In the genomic region with DNA sequence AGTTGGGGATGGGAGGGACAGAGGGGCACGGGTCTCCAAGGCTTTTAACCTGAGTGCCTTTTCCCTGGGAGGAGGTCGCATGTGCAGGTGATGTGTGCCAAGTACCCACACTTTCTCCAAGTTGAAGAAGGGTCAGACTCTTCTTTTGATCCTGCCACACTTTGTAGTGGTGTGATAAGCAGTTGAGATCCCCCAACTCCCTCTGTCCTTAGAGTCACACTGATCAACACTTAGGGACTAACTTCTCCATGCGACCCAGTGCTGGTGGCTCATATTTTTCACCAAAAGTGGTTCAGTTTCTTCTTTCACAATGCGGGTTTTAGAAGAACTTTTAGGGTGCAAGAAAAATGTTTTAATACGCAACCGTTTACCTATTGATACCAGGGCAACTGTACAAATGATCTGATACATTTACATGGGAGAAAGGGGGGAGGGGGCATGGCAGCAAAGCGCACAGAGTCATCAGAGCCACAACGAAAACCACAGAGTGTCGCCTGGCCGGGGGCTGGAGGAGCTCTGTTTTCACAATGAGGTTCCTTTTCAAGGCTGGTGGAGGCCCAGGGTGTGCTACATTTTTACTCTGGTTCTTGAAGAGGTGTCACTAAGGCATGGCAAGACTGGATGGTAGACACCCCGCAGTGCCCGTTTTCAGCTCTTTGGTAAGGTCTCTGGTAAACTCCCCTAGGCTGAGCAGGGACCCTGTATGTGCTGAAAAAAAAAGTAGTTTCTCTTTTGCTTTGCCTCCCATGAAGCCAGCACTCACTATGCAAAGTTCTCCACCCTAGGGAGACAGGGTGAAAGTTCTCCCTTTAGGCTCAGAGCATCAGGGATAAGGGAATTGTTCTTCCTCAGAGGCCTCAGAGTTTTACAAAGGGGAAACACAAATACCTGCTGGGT, we compare ENCODE assay signal across 8 mouse cellular contexts. TPM values are rescaled to one million over a fixed set of nuclear protein-coding genes. Genes with fewer than 3 reads are reported as not detected.
A peak's percentile ranks its signal among the peaks of the same experiment; 100 is the strongest.
DNase-seq lines count a peak whose midpoint lies in the region; ATAC-seq and TF ChIP-seq lines count a peak whose summit lies in the region.

No protein-coding gene starts in this region.

- H3K4me1 ChIP-seq in hindbrain, embryonic 14.5 days (replicated peaks; ENCODE audit: control insufficient read depth, insufficient read depth, low read length): no peaks in the 10 kb centered on the region; the same call in 1 of the 2 replicates

- no peak for TF ChIP-seq CTCF in gastrocnemius, adult 2 months (IDR thresholded peaks at IDR 0.05)

- no peaks in the 10 kb centered on the region for H3K36me3 ChIP-seq in hindbrain, embryonic 14.5 days (replicated peaks; ENCODE audit: control insufficient read depth, insufficient read depth)

- peak overlapping the region; percentile 90 for H3K27ac ChIP-seq in gastrocnemius, adult 2 months
- no peak overlapping the region for H3K27ac ChIP-seq in hindbrain, embryonic 14.5 days

- WGBS in hindbrain, embryonic 14.5 days: 38% methylated on average over 12 of the region's 12 CpGs

- peak; percentile 53 for ATAC-seq in common myeloid progenitor, adult 5-6 weeks (replicated peaks; ENCODE audit: low read depth, poor library complexity, severe bottlenecking)
- no peak for ATAC-seq in hindbrain, embryonic 14.5 days (ENCODE audit: low FRiP score)
- ATAC-seq in megakaryocyte, adult 5-6 weeks (ENCODE audit: poor library complexity, severe bottlenecking): peak; percentile 40

- H3K27me3 ChIP-seq in hindbrain, embryonic 14.5 days (ENCODE audit: control insufficient read depth, insufficient read depth, low read length): peaks cover 15% of the 10 kb centered on the region

- peak overlapping the region; percentile 62 for H3K4me2 ChIP-seq in hindbrain, embryonic 14.5 days (replicated peaks)

- no peaks in the 10 kb centered on the region for H3K9me3 ChIP-seq in hindbrain, embryonic 14.5 days (ENCODE audit: control insufficient read depth, low read length)

- no peak for DNase-seq in gastrocnemius, adult 2 months
- DNase-seq in gastrocnemius, postnatal 36 days: no peak
- DNase-seq in hindbrain, embryonic 14.5 days (ENCODE audit: low spot score): no peak
- DNase-seq in MN1 (ENCODE audit: low spot score): no peak
- DNase-seq in left cerebral cortex, postnatal 10 days (ENCODE audit: extremely low spot score in 1 of 2, low spot score in 2 of 2): no peak
- no peak for DNase-seq in embryo, embryonic 11 days

- H3K9ac ChIP-seq in hindbrain, embryonic 14.5 days: peak overlapping the region; percentile 47; the same call in 1 of the 2 replicates

- intact Hi-C loops in gastrocnemius, adult 2 months (cut with DNase I): loop anchor here (2.0 kb wide), 1 partner anchor 31 kb away; a partner anchor contains a TSS
- intact Hi-C loops in gastrocnemius, postnatal 36 days (cut with DNase I): no loop called here
- intact Hi-C loops in left cerebral cortex, postnatal 10 days (cut with DNase I): no loop called here

- H3K4me3 ChIP-seq in gastrocnemius, adult 2 months: peak overlapping the region; percentile 82
- H3K4me3 ChIP-seq in hindbrain, embryonic 14.5 days (replicated peaks; ENCODE audit: low read length): peak overlapping the region; percentile 27

RNA-seq across cellular contexts. Expression of a gene that starts 0.7 kb away (rescaled TPM):
- total RNA-seq in gastrocnemius, adult 2 months (2021): 1 to 10 TPM; 2.6 to 2.9 TPM
- 1 to 10 TPM; 1.7 to 2.8 TPM for total RNA-seq in gastrocnemius, postnatal 36 days (2021)
- 13.2 and 16.1 TPM in 2 replicates for total RNA-seq in common myeloid progenitor, adult 5-6 weeks (2017)
- 0.43 and 0.64 TPM in 2 replicates for polyA plus RNA-seq in hindbrain, embryonic 14.5 days (2014; fragmentation: Nextera tagmentation; extraction: Ambion mirVana)
- total RNA-seq in megakaryocyte, adult 5-6 weeks (2015): 10.9 and 11.2 TPM in 2 replicates
- total RNA-seq in megakaryocyte, adult 5-6 weeks (2017): 12.6 and 15.6 TPM in 2 replicates
- 1 to 10 TPM in 1 of 2 experiments, not detected in 1; 1.1 TPM for total RNA-seq in left cerebral cortex, postnatal 10 days (2021)

RNA-seq across cellular contexts. Expression of a gene that starts 30.8 kb away (rescaled TPM):
- total RNA-seq in gastrocnemius, adult 2 months (2021): 10 to 100 TPM in 1 of 2 experiments, 1 to 10 TPM in 1; 8.1 to 10.7 TPM
- 10 to 100 TPM in 1 of 2 experiments, 1 to 10 TPM in 1; 6.5 to 18.3 TPM for total RNA-seq in gastrocnemius, postnatal 36 days (2021)
- under 0.01 and 0.29 TPM in 2 replicates for total RNA-seq in common myeloid progenitor, adult 5-6 weeks (2017)
- 9.3 and 11.6 TPM in 2 replicates for polyA plus RNA-seq in hindbrain, embryonic 14.5 days (2014; fragmentation: Nextera tagmentation; extraction: Ambion mirVana)
- 0.39 and 0.65 TPM in 2 replicates for total RNA-seq in megakaryocyte, adult 5-6 weeks (2015)
- 0.51 TPM in 1 of 2 replicates, not detected in the other for total RNA-seq in megakaryocyte, adult 5-6 weeks (2017)
- 1 to 10 TPM; 2.6 to 3.2 TPM for total RNA-seq in left cerebral cortex, postnatal 10 days (2021)
